Mouse (Mus musculus) v-Abl transformed pro-B cells (cell line): ENCODE results near the gene Emilin3.

Experiments
- in situ Hi-C, 2 experiments: fragments of 400-800 bp; cut with MboI; formaldehyde crosslinking; loops; one replicate each; pipeline ENCODE4 v1.15.1; 2025; ENCODE audit not compliant: unreplicated experiment in 2 of 2

Emilin3 gene

GRCm38 (mm10) chr2:160917313-160917712 lies 5.2 kb upstream of the Emilin3 start:
- in situ Hi-C loops, result no loop called here

GRCm38 (mm10) chr2:160916714-160917113 lies 4.6 kb upstream of the Emilin3 start:
- in situ Hi-C loops, result no loop called here

DNA sequence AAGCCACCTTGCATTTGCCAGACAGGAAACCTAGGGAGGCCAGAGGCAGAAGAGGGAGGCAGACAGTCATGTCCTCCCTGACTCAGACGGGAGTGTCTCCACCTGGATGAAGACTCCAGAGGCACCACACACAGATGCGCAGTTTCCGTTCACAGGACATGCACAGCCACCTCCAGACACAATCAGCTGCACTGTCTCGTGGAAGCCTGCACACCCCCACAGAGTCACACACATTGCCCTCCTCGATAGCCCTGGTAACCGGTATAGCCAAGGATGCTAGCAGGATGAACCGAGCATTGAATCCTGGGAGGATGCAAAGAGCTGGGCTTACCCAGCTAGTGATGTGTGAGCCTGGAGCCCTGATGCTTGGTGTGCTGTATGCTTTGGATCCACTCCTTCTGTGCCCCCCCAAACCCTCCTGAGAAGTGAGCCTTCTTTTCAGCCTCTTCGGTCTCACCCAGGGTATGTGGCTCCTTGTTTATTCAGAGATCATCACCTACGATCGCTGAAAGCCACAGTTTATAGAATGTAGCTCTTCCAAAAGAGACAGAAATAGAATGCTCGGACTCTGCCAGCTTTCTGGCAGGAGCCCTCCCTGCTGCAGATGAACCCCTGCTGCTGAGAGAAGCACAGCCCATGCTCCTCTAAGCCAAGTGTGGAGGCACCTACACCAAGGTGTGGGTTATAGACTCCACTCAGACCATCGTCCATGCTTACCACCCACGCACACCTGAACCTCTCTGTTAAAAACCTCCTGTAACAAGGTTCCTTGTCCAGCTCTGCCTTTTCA lies 3.9 kb upstream of the Emilin3 start:
- in situ Hi-C loops, result no loop called here

GRCm38 (mm10) chr2:160914656-160915055 lies 2.5 kb upstream of the Emilin3 start:
- in situ Hi-C loops, result no loop called here

GRCm38 (mm10) chr2:160911558-160912201 lies 448 bp downstream of the Emilin3 start:
- in situ Hi-C loops, result no loop called here

GRCm38 (mm10) chr2:160910633-160911032 lies 1.5 kb downstream of the Emilin3 start:
- in situ Hi-C loops, result no loop called here

GRCm38 (mm10) chr2:160908607-160909006 lies 3.5 kb downstream of the Emilin3 start:
- in situ Hi-C loops, result no loop called here

DNA sequence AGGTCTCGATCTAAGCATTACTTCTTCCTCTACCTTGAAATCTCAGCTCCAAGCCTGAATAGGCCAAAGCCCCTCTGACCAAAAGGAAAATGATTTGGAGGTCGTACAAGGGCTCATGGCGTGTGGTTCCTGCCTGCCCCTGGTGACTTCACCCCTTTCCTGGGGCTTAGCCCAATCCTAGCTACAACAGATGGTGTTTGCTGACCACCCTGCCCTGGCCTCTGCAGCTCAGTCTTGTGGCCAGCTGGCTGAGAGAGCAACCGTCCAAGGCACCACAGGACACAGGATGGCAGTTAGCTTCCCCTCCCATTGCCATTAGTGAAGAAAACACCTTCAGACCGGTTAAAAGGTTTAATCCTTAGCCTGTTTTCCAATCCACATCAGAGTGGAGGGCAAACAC lies 6.0 kb downstream of the Emilin3 start:
- in situ Hi-C loops, result no loop called here

GRCm38 (mm10) chr2:160905301-160905700 lies 6.8 kb downstream of the Emilin3 start:
- in situ Hi-C loops, result no loop called here

DNA sequence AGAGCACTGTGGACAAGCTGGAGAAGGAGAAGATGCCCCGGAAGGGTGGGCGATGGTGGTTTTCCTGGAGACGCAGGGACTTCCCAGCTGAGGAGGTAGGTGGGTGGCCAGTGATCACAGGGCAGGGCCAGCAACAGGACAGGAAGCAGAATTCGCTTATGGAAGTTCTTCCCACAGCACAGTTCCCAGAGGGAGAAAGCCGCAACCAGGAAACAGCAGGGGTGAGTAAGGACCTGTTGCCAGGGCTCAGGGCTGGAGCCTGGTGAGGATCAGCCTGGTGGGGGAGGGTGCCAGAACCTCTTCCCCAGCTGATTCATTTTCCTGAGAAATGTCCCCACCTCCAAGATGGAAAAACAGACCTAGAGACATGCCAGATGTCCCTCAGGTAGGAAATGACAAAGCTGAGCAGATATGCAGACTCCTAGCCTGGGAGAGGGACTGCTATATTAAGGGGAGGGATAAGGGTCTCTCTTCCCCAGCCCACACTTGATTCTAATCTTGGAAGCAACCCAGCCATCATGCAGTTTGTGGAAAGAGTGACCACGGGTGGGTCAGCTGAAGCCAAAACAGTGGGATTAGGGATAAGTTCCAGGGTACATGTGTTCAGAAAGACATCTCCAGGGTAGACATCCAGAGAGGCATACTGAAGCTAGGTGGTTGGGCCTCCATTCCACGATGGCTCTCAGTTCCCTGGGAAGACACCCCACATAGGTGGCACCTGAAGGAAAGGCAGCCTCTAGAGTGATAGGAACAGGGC lies 10.3 kb downstream of the Emilin3 start:
- in situ Hi-C loops, result no loop called here

DNA sequence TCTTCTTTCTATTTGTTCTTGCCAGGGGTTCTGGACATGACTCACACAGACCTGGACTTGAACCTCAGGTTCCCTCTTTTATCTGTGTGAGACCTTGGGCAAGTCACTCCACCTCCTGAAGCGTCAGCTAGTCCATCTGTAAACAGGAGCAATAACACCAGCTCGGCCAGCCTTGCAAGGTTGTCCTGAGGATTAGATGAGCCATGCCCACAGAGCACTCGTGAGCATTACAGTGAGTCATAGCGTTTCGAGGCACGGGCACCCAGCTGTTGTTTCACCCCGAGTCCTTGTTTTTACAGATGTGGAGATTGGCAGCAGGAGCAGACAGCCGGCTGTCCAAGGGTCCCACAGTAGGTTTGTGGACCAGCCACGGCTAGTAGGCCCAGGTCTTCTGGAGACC lies 20.4 kb downstream of the Emilin3 start:
- in situ Hi-C loops, result loop anchor here (25.0 kb wide), 2 partner anchors 1829 to 1979 kb away; no protein-coding TSS in a partner anchor

DNA sequence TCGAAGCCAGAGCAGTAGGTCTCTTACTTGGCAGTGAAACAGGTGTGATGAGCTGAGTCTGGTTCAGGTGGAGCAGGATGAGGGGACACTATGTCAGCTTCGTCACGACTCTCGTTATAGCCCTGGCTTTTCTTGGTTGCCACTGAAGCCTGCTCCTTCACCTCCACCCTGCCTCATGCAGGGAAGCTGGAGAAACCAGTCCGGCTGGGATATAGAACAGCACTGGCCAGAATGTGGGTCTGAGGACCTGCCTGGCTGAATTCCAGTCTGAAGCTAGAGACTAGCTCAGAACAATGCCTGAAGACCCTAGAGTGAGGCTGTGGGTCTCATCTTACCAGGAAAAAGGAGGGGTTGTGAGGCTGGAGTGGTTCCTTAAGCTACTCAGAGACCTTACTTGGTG lies 21.1 kb downstream of the Emilin3 start:
- in situ Hi-C loops, result loop anchor here (25.0 kb wide), 2 partner anchors 1829 to 1979 kb away; no protein-coding TSS in a partner anchor

DNA sequence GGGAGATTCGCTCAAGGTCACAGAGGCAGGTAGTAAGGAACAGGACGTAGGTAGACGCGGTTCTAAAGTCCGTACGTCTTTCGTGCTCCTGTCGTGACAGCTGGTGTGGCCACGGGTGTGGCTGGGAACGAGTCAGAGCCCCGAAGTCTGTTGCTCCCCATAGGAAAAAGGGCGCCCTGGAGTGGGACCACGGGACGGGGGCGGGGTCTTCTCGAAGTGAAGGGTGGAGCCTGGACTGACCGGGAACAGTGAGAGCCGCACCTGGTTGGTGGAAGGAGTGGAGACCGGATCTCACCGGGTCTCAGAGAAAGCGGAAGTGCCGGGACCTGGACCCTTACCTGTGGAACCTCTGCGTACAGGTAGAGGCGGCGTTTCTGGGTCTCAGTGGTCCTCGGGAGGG lies 24.3 kb downstream of the Emilin3 start:
- in situ Hi-C loops, result loop anchor here (5.0 to 25.0 kb wide), 5 partner anchors 173 to 1976 kb away; no protein-coding TSS in a partner anchor

DNA sequence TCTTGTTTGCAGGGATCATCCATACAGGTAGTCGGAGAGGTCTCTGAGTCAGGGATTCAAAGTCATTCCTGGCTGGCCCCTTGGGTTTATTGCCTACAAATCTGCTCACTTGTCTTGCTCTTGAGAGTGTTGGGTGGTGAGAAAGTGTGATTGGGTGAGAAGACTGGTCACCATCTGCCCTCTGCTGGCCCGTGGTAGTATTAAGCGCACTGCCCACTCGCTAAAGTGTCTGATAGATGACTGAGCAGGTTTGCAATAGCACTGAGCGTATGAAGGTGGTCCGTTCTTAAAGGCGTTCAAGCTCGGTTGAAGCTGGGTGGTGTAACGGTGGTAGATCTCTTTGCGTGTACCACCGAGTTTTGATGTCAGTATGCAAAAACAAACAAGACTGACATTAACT lies 24.8 kb downstream of the Emilin3 start:
- in situ Hi-C loops, result loop anchor here (5.0 to 25.0 kb wide), 5 partner anchors 172 to 1975 kb away; no protein-coding TSS in a partner anchor

GRCm38 (mm10) chr2:160886221-160886620 lies 25.9 kb downstream of the Emilin3 start:
- in situ Hi-C loops, result loop anchor here (5.0 to 25.0 kb wide), 5 partner anchors 171 to 1974 kb away; no protein-coding TSS in a partner anchor

- in situ Hi-C loops, result loop anchor here (5.0 to 25.0 kb wide), 5 partner anchors 170 to 1973 kb away; no protein-coding TSS in a partner anchor
Measured at GRCm38 (mm10) chr2:160884830-160885229, 27.3 kb downstream of the Emilin3 start.

- in situ Hi-C loops, result loop anchor here (10.0 to 25.0 kb wide), 3 partner anchors 169 to 1972 kb away; no protein-coding TSS in a partner anchor
Measured at GRCm38 (mm10) chr2:160883912-160884311, 28.2 kb downstream of the Emilin3 start.

GRCm38 (mm10) chr2:160882436-160882835 lies 29.7 kb downstream of the Emilin3 start:
- in situ Hi-C loops, result loop anchor here (10.0 to 25.0 kb wide), 3 partner anchors 168 to 1970 kb away; no protein-coding TSS in a partner anchor

GRCm38 (mm10) chr2:160881462-160882101 lies 30.5 kb downstream of the Emilin3 start:
- in situ Hi-C loops, result loop anchor here (10.0 to 25.0 kb wide), 3 partner anchors 167 to 1969 kb away; no protein-coding TSS in a partner anchor
